Mouse (Mus musculus) T-helper 1 cell (primary cell): ENCODE measurements around the gene Gfral.

Source experiments
- in situ Hi-C: fragments of 300-600 bp; cut with MboI, MseI; formaldehyde crosslinking; loops from one replicate; pipeline ENCODE4 v1.15.1; 2025; ENCODE audit warnings: high pct_unique_total_duplicates

Gene Gfral

GRCm38 (mm10) chr9:76124249-76124648, 89.2 kb downstream of the Gfral start:
- in situ Hi-C loops: loop anchor here (25.0 kb wide), 1 partner anchor 362 kb away; no protein-coding TSS in a partner anchor

GRCm38 (mm10) chr9:76122888-76123287, 90.6 kb downstream of the Gfral start:
- in situ Hi-C loops: loop anchor here (25.0 kb wide), 1 partner anchor 361 kb away; no protein-coding TSS in a partner anchor
